Mouse (Mus musculus): ENCODE measurements around the gene Slc5a10. TPM values are rescaled to one million over a fixed set of nuclear protein-coding genes. Genes with fewer than 3 reads are reported as not detected.

Slc5a10 gene
- not detected in 2 replicates for polyA plus RNA-seq (2015; fragmentation: Nextera tagmentation; extraction: Ambion mirVana)

DNA sequence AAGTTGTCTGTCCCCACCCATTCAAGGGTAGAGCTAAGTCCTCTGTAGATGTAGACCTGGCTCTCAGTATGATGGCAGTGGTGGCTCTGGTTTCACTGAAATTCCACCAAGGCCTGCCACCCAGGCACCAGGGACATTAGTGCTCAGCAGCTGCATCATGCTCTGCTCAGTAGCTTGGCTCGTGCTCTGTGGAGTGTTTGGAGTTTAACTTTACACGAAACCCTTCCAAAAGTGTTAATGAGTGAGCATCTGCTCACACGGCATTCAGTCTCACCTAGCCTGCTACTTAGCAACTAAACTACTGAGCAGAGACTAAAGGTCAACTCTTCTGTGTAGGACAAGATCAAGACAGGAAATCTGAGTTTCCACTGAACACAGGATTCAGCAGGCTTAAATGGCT, at the start of gene Slc5a10:
Slc5a10 (minus strand) TSS at position 191 of the 400 bp plus-strand sequence.
- no peak for ATAC-seq (replicated peaks)
- H3K4me2 ChIP-seq (replicated peaks) = no peak within 1 kb of the TSS
- WGBS = 84% methylated on average over 3 of the region's 3 CpGs

DNA sequence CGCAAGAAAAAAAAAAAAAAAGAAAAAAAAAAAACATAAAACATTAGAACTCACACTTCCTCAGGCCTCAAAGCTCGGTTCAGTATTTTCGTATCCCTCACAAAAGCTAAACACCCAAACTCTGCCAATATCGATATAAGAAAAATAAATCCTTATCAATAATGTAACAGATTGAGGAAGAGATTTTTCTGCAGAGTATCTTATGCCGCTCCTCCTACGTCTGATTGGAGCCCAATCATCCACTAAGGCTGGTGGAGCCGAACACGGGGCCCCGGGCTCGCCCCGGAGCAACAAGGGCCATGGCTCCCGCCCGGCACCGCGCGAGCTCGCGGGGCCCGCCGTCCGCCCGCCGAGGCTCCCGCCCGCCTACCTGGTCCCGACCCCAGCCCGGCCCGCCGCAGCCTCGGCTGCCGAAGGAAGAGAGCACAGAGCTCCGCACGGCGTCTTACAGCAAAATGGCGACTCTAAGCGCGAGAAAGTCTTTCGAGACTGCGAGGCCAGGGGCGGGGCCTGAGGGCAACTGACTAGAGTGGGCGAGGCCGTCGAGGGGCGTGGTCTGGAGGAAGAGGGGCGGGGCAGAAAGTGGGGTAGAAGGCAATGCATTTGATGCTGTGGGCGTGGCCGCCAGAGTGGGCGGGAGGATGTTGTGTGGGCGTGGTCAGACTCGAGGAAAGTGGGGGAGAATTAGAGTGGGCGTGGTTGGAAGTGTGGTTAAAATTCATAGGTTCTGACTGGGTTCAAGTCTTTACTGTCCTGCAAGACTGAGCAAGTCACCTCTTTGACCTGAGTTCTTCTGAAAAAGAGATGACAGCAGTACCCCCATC, 41.2 kb upstream of the Slc5a10 start, which contains the start of gene Prpsap2:
Prpsap2 (minus strand) TSS at position 505 of the 824 bp plus-strand sequence.
- H3K36me3 ChIP-seq = peaks cover 3% of the 10 kb centered on the region; the same call in 1 of the 2 replicates
- H3K27me3 ChIP-seq = no peaks in the 10 kb centered on the region
- H3K9ac ChIP-seq (replicated peaks) = peak within 1 kb of the TSS; percentile 84
- peak within 1 kb of the TSS; percentile 72 for H3K4me3 ChIP-seq
- H3K4me2 ChIP-seq (replicated peaks) = peak within 1 kb of the TSS; percentile 59
- WGBS = under 1% methylated on average over 51 of the region's 51 CpGs
- no peaks in the 10 kb centered on the region for H3K9me3 ChIP-seq
- H3K27ac ChIP-seq (replicated peaks) = peak within 1 kb of the TSS; percentile 94
- ATAC-seq (replicated peaks) = peak; percentile 94
- H3K4me1 ChIP-seq = peaks cover 14% of the 10 kb centered on the region

More for the DNA sequence above, at the start of gene Slc5a10:
- Histone ChIP-seq H3K27ac (replicated peaks) (no peak within 1 kb of the TSS), H3K9me3 (no peaks in the 10 kb centered on the region), H3K4me1 (no peaks in the 10 kb centered on the region), H3K4me3 (no peak within 1 kb of the TSS), H3K27me3 (no peaks in the 10 kb centered on the region), H3K9ac (replicated peaks) (no peak within 1 kb of the TSS), H3K36me3 (no peaks in the 10 kb centered on the region)

DNA sequence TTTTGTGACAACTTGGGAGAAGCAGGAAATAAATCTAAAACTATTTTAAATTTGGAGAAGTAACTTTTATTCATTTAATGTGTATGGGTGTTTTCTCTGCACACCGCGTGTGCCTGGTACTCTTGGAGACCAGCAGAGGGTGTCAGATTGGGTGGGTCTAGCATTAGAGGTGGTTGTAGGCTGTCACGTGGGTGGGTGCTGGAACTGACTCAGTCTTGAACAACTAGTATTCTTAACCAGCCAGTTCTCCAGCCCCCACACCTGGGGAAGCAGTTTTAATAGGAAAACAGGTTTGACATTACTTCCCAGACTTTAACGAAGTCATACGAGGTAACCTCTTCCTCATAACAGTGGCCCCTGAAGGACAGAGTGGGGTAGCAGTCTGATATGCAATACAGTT, 39.9 kb upstream of the Slc5a10 start:
- H3K4me3 ChIP-seq = peak overlapping the region; percentile 72
- H3K4me2 ChIP-seq (replicated peaks) = peak overlapping the region; percentile 59
- H3K36me3 ChIP-seq = peaks cover 12% of the 10 kb centered on the region
- no peaks in the 10 kb centered on the region for H3K9me3 ChIP-seq
- H3K9ac ChIP-seq (replicated peaks) = peak overlapping the region; percentile 84; the same call in 1 of the 2 replicates
- H3K27ac ChIP-seq (replicated peaks) = no peak overlapping the region
- no peaks in the 10 kb centered on the region for H3K27me3 ChIP-seq
- WGBS = 69% methylated on average over 5 of the region's 5 CpGs
- H3K4me1 ChIP-seq = peaks cover 14% of the 10 kb centered on the region
- ATAC-seq (replicated peaks) = no peak

DNA sequence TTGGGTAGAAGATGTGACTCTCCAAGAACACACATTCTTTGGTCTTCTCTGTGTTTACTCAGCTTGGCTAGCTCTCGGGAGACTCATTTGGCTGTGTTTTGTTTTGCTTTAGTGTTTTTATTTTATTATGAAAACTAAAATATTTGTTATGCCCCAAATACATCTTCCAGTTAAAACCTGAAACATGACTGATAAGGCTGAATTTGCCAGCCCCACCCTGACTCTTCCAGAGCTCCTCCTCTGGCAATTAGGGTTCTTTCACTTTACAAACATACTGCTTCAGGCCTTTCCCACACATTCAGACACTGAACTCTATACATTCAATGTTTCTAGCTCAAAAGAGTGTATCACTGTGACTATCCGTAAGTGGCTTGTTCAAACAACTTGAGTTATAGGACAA, 36.5 kb upstream of the Slc5a10 start:
- WGBS = 88% methylated on average over 2 of the region's 2 CpGs

GRCm38 (mm10) chr11:61751612-61752011, 31.0 kb upstream of the Slc5a10 start:
- Histone ChIP-seq H3K9ac (replicated peaks) (no peak overlapping the region), H3K4me3 (no peak overlapping the region), H3K4me2 (replicated peaks) (no peak overlapping the region), H3K27me3 (no peaks in the 10 kb centered on the region), H3K9me3 (no peaks in the 10 kb centered on the region), H3K36me3 (peaks cover 67% of the 10 kb centered on the region), H3K27ac (replicated peaks) (no peak overlapping the region), H3K4me1 (no peaks in the 10 kb centered on the region)
- no peak for ATAC-seq (replicated peaks)
- WGBS = 84% methylated on average over 5 of the region's 5 CpGs

More for the DNA sequence above, 36.5 kb upstream of the Slc5a10 start:
- peaks cover 14% of the 10 kb centered on the region for H3K4me1 ChIP-seq
- peaks cover 39% of the 10 kb centered on the region for H3K36me3 ChIP-seq
- H3K27ac ChIP-seq (replicated peaks) = no peak overlapping the region
- ATAC-seq (replicated peaks) = no peak
- no peak overlapping the region for H3K4me3 ChIP-seq
- H3K9me3 ChIP-seq = no peaks in the 10 kb centered on the region
- H3K9ac ChIP-seq (replicated peaks) = no peak overlapping the region
- no peak overlapping the region for H3K4me2 ChIP-seq (replicated peaks)
- no peaks in the 10 kb centered on the region for H3K27me3 ChIP-seq

DNA sequence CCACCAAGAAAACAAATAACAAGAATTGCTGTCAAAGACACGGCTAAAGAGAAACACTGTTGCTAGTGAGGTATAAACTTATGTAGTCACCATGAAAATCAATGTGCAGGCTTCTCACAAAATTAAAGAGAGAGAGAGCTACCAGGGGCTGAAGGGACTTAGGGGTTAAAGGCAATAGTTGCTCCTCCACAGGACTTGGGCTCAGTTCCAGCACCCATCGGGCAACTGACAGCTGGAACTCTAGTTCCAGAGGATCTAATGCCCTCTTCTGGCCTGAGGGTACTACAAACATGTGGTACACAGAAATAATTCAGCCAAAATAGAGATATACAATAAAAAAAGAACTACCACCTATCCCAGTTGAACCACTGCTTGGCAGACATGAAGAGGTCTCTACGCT, 26.5 kb upstream of the Slc5a10 start:
- no peaks in the 10 kb centered on the region for H3K27me3 ChIP-seq
- H3K36me3 ChIP-seq = peaks cover 53% of the 10 kb centered on the region
- no peaks in the 10 kb centered on the region for H3K4me1 ChIP-seq
- no peak overlapping the region for H3K4me2 ChIP-seq (replicated peaks)
- no peak overlapping the region for H3K4me3 ChIP-seq
- WGBS = 59% methylated on average over 3 of the region's 3 CpGs
- no peak overlapping the region for H3K9ac ChIP-seq (replicated peaks)
- H3K9me3 ChIP-seq = no peaks in the 10 kb centered on the region
- no peak overlapping the region for H3K27ac ChIP-seq (replicated peaks)
- no peak for ATAC-seq (replicated peaks)

DNA sequence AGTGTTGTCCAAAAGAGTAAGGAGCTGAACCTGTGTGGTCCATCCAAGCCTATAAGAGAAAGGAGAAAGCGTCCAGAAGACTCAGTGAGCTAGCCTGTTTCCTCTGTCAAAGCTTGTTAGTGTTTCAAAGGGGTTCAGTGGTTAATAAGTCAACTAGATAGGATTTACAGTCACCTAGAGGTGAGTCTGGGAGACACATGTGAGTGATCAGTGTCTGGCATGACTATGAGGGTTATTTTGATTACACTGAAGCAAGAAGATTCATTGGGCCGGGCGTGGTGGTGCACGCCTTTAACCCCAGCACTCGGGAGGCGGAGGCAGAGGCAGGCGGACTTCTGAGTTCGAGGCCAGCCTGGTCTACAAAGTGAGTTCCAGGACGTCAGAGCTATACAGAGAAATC, 25.2 kb upstream of the Slc5a10 start:
- Histone ChIP-seq H3K4me1 (no peaks in the 10 kb centered on the region), H3K4me2 (replicated peaks) (no peak overlapping the region), H3K27me3 (no peaks in the 10 kb centered on the region), H3K27ac (replicated peaks) (no peak overlapping the region), H3K9ac (replicated peaks) (no peak overlapping the region), H3K9me3 (no peaks in the 10 kb centered on the region), H3K36me3 (peaks cover 49% of the 10 kb centered on the region), H3K4me3 (no peak overlapping the region)
- ATAC-seq (replicated peaks) = no peak
- 95% methylated on average over 9 of the region's 9 CpGs for WGBS

- Histone ChIP-seq H3K27me3 (no peaks in the 10 kb centered on the region), H3K4me2 (replicated peaks) (no peak overlapping the region), H3K9me3 (no peaks in the 10 kb centered on the region), H3K9ac (replicated peaks) (no peak overlapping the region), H3K27ac (replicated peaks) (no peak overlapping the region), H3K4me1 (no peaks in the 10 kb centered on the region), H3K36me3 (peaks cover 56% of the 10 kb centered on the region), H3K4me3 (no peak overlapping the region)
- WGBS = 73% methylated on average over 3 of the region's 3 CpGs
- no peak for ATAC-seq (replicated peaks)
These were observed 23.8 kb upstream of the Slc5a10 start for GRCm38 (mm10) chr11:61744460-61744859.

DNA sequence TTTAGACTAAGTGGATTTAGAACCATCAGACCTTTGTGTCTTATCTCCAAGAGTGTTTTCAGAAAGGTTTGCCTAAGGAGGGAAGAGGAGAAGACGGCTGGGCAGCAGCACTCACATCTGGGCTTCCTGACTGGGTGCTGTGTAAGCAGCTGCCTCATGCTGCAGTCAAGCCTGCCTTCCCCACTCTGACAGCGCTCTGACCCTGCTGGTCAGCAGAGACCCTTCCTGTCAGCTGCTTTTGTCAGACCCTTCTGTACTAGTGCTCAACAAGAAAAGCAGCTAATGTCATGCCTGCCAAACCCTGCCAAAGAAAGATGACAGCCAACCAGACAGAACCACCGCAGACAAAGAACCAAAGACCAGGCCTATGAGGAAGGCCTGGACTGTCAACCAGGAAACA, 23.1 kb upstream of the Slc5a10 start:
- Histone ChIP-seq H3K9me3 (no peaks in the 10 kb centered on the region), H3K4me2 (replicated peaks) (no peak overlapping the region), H3K27ac (replicated peaks) (no peak overlapping the region), H3K36me3 (peaks cover 61% of the 10 kb centered on the region), H3K27me3 (no peaks in the 10 kb centered on the region), H3K4me3 (no peak overlapping the region), H3K9ac (replicated peaks) (no peak overlapping the region), H3K4me1 (no peaks in the 10 kb centered on the region)
- 85% methylated on average over 3 of the region's 3 CpGs for WGBS
- ATAC-seq (replicated peaks) = no peak

- 91% methylated on average over 1 of the region's 1 CpGs for WGBS
- H3K36me3 ChIP-seq = peaks cover 74% of the 10 kb centered on the region
- H3K27ac ChIP-seq (replicated peaks) = no peak overlapping the region
- no peak for ATAC-seq (replicated peaks)
- H3K4me3 ChIP-seq = no peak overlapping the region
- H3K9me3 ChIP-seq = no peaks in the 10 kb centered on the region
- no peak overlapping the region for H3K9ac ChIP-seq (replicated peaks)
- no peak overlapping the region for H3K4me2 ChIP-seq (replicated peaks)
- H3K27me3 ChIP-seq = no peaks in the 10 kb centered on the region
- no peaks in the 10 kb centered on the region for H3K4me1 ChIP-seq
These were observed 19.9 kb upstream of the Slc5a10 start for GRCm38 (mm10) chr11:61740500-61740899.

DNA sequence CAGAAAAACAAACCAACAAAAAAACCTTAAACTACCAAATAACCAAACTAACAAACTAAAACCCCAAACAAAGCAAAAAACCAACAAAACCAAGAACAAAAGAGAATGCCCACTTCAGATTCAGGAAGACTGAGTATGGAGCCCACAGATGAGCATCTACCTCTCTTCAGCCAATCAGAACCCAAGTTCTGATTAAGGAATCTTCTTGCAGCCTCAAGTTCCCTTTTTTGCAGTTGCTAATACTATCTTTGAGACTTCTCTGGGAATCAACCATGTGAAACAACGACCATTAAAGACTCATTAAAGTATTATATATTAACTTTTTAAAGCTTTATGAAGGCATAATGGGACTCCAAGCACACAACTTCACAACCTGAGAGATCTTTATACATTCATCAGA, 16.7 kb upstream of the Slc5a10 start:
- Histone ChIP-seq H3K9ac (replicated peaks) (no peak overlapping the region), H3K36me3 (peaks cover 83% of the 10 kb centered on the region), H3K4me1 (no peaks in the 10 kb centered on the region), H3K4me2 (replicated peaks) (no peak overlapping the region), H3K27ac (replicated peaks) (no peak overlapping the region), H3K27me3 (no peaks in the 10 kb centered on the region), H3K9me3 (no peaks in the 10 kb centered on the region), H3K4me3 (no peak overlapping the region)
- no peak for ATAC-seq (replicated peaks)
- 97% methylated on average over 1 of the region's 1 CpGs for WGBS

- H3K36me3 ChIP-seq = peaks cover 73% of the 10 kb centered on the region
- no peaks in the 10 kb centered on the region for H3K27me3 ChIP-seq
- no peaks in the 10 kb centered on the region for H3K4me1 ChIP-seq
- H3K9ac ChIP-seq (replicated peaks) = no peak overlapping the region
- no peak overlapping the region for H3K27ac ChIP-seq (replicated peaks)
- no peaks in the 10 kb centered on the region for H3K9me3 ChIP-seq
- H3K4me3 ChIP-seq = no peak overlapping the region
- 93% methylated on average over 7 of the region's 7 CpGs for WGBS
- no peak overlapping the region for H3K4me2 ChIP-seq (replicated peaks)
- ATAC-seq (replicated peaks) = no peak
These were observed 12.0 kb upstream of the Slc5a10 start for GRCm38 (mm10) chr11:61732672-61733071.

Data from forebrain, embryonic 15.5 days (tissue).